Mouse (Mus musculus) G1E (cell line): ENCODE results near the gene Pde8b. TPM values are rescaled to one million over a fixed set of nuclear protein-coding genes. Genes with fewer than 3 reads are reported as not detected.

Experiments
- ATAC-seq: 2 replicates; pipeline ENCODE4 v1.8.0; 2016; ENCODE audit warnings: mild to moderate bottlenecking; ENCODE audit not compliant: insufficient number of reproducible peaks, poor library complexity, low FRiP score, severe bottlenecking; ENCODE audit errors: extremely low read depth
- DNase-seq: peaks from one replicate; pipeline ENCODE4 v3.0.0; 2012; ENCODE audit warnings: low spot score
- H3K27me3 ChIP-seq: 2 replicates; pipeline ENCODE4 v1.6.1; 2012; ENCODE audit warnings: mild to moderate bottlenecking, low read length, inconsistent platforms; ENCODE audit not compliant: insufficient read depth
- H3K36me3 ChIP-seq: replicated peaks from 2 replicates; pipeline ENCODE3; 2012; ENCODE audit warnings: mild to moderate bottlenecking, inconsistent platforms
- H3K4me1 ChIP-seq: 2 replicates; pipeline ENCODE4 v1.6.1; 2012; ENCODE audit warnings: low read depth, low read length, inconsistent platforms, mixed read lengths; ENCODE audit not compliant: insufficient read depth
- H3K4me3 ChIP-seq: 2 replicates; pipeline ENCODE4 v1.5.1; 2012; ENCODE audit warnings: low read depth, mild to moderate bottlenecking, inconsistent platforms, low read length, moderate library complexity, mixed read lengths
- H3K9me3 ChIP-seq: replicated peaks from 2 replicates; pipeline ENCODE4 v1.6.1; 2012; ENCODE audit warnings: inconsistent platforms
- CTCF ChIP-seq: IDR thresholded peaks from 2 replicates; pipeline ENCODE4 v1.5.1; 2012; ENCODE audit warnings: low read depth, low read length, inconsistent platforms, mixed read lengths
- GATA1 ChIP-seq: IDR thresholded peaks from 2 replicates; pipeline ENCODE4 v1.6.1; 2012; ENCODE audit warnings: borderline replicate concordance, low read length, inconsistent platforms, mixed read lengths
- GATA2 ChIP-seq: IDR thresholded peaks from 2 replicates; pipeline ENCODE4 v1.6.1; 2012; ENCODE audit warnings: low read depth, low read length, inconsistent platforms, borderline replicate concordance
- POLR2AphosphoS5 ChIP-seq: IDR thresholded peaks from 2 replicates; pipeline ENCODE4 v1.6.1; 2012; ENCODE audit warnings: low read depth, low read length, inconsistent platforms; ENCODE audit not compliant: insufficient replicate concordance
- TAL1 ChIP-seq: conservative IDR thresholded peaks from 2 replicates; pipeline ENCODE4 v1.6.1; 2012; ENCODE audit warnings: low read depth, low read length, inconsistent platforms, mixed read lengths
- polyA plus RNA-seq: library from polyadenylated mRNA; stranded (reverse); fragments of >175 nt; gene quantifications from 2 replicates; pipeline ENCODE4 v1.2.3, GENCODE M21; 2012
- total RNA-seq, 2 experiments: library from RNA; stranded (forward) in 1 of 2; stranded (reverse) in 1 of 2; fragments of 200-1000 nt in 1 of 2; fragments of >200 nt in 1 of 2; fragmentation: Nextera tagmentation in 1 of 2; gene quantifications; 2 replicates each; pipeline ENCODE4 v1.2.3; 2014 to 2017

Gene Pde8b
- total and polyA plus RNA-seq, 3 experiments: 0.22 TPM; not detected in 2

DNA sequence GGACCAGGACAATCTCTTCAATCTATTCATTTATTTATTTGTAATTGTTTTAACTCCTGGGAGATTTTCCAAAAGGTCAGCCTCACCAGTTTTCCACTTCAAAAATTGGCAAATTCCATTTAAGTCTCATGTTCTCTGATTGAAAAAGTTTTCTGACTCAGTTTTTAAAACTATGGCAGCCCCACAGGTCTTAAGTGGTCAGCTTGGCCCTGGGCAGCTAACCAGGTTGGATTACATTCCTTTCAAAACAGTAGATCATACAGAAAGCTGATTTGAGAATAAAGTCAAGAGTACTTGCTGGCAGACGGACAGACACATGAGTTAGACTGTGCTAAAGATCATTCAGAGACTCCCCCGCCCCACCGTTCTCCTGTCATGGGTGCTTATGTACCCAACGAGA is 145.3 kb downstream of the Pde8b start:
- TF ChIP-seq CTCF (no peak), TAL1 (no peak), POLR2AphosphoS5 (no peak), GATA1 (no peak), GATA2 (no peak)
- Histone ChIP-seq H3K36me3 (no peaks in the 10 kb centered on the region), H3K4me1 (no peaks in the 10 kb centered on the region), H3K9me3 (no peaks in the 10 kb centered on the region), H3K27me3 (peaks cover 13% of the 10 kb centered on the region), H3K4me3 (no peak overlapping the region)
- DNase-seq: no peak
- ATAC-seq: no peak

DNA sequence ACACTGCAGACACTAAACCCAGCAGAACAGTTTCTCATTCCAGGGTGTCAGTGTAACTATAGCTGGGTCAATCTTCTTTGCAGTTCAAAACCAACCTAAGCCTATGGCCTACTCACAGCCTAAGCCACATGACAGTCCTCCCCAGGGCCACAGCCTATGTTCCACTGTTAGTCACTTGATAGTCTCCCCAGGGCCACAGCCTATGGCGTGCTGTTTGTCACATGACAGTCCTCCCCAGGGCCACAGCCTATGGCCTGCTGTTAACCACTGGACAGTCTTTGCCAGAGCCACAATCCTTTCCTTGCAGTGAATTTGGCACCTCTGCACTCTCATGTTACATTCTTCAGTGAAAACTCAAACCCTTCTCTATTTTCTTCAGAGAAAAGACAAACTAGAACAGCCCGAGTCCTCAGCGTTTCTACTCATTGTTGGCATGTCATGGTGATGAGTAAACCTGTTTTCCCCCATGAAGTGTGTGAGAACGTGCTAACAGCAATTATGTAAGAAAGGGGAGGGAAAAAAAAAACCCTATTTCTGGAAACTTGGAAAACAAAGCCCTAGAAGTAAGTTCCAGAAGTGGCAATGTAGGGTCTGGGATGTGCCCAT is 147.0 kb downstream of the Pde8b start:
- Histone ChIP-seq H3K4me3 (no peak overlapping the region), H3K36me3 (no peaks in the 10 kb centered on the region), H3K27me3 (peaks cover 15% of the 10 kb centered on the region), H3K9me3 (no peaks in the 10 kb centered on the region), H3K4me1 (no peaks in the 10 kb centered on the region)
- TF ChIP-seq GATA2 (no peak), TAL1 (no peak), POLR2AphosphoS5 (no peak), GATA1 (no peak), CTCF (no peak)
- DNase-seq (no peak), ATAC-seq (no peak)

DNA sequence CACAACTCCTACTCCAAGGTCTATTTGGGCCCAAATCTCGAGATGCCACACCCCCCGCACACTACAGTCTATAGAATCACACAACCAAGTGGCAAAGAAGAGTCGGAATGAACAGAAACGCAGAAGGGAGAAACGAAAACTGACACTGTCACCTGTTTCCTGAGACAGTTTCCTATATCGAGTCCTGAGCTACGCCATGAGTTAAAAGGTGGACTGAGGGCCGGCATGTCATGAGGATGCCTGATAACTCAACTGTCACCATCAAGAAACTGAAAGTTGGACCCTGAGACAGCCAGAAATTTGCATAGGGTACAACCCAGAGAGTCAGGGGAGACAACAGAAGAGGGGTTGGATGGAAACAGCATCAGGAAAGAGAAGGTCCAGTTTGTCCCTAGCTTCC is 148.8 kb downstream of the Pde8b start:
- Histone ChIP-seq H3K4me1 (no peaks in the 10 kb centered on the region), H3K36me3 (no peaks in the 10 kb centered on the region), H3K4me3 (no peak overlapping the region), H3K9me3 (no peaks in the 10 kb centered on the region), H3K27me3 (peaks cover 14% of the 10 kb centered on the region; the same call in 1 of the 2 replicates)
- DNase-seq: no peak
- ATAC-seq: no peak
- TF ChIP-seq GATA1 (no peak), CTCF (no peak), TAL1 (no peak), GATA2 (no peak), POLR2AphosphoS5 (no peak)

DNA sequence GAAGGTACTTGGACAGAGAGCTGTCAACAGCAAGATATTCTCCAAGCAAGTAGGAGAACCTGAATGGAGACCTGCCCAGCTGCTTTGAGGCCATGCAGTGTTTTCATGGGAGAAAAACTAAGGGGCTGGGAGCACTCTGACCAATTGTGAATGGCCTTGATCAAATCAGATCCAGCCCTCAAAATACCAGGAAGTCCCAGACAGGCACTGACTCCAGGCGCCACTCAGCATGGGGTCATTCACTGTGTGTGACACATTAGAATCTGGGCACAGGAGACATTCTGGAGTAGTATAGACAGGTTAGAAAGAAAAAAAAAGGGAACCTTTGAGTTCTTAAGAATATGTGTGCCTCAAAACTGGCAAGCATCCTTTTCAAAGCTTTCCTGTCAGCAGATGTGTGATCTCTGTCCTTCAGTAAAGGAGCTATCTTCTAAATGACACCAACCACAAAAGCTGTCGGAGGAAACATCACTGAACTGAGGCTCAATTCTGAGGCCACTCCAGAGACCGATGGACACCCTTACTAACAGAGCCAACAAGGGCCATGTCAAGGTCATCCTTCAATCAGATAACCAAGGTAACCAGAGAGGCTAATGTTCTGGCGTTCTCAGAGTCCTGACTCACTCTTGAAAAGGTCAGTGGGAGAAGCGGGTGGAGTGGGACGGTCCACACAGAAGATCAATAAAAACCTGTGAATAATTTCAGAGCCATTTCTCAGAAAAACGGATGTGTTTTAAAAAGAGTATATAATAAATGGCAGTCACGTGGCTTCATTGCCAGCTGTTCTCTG is 151.0 kb downstream of the Pde8b start:
- TF ChIP-seq CTCF: no peak
- TF ChIP-seq GATA1: no peak
- TF ChIP-seq TAL1: no peak
- TF ChIP-seq POLR2AphosphoS5: no peak
- no peak for TF ChIP-seq GATA2
- Histone ChIP-seq H3K4me3 (no peak overlapping the region), H3K36me3 (no peaks in the 10 kb centered on the region), H3K4me1 (no peaks in the 10 kb centered on the region), H3K9me3 (no peaks in the 10 kb centered on the region), H3K27me3 (peaks cover 18% of the 10 kb centered on the region; the same call in 1 of the 2 replicates)
- ATAC-seq: no peak
- no peak for DNase-seq

DNA sequence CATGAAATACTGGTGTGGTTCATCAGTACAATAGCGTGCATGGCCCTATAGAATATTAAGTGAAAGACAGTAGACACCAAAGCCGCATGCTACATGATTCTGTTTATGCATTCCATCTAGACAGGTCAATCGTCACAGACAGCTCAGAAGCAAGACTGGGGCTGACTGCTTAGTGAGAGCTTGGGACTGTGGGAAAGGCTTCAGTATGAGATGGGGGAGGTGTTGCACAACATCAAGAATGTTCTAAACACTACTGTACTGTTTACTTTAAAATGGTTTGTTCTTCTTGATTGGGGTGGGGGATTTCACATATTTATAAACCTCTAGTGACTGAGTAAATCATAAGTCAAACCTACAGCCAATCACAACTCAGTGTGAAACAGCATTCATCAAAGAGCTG is 153.5 kb downstream of the Pde8b start:
- Histone ChIP-seq H3K27me3 (peaks cover 27% of the 10 kb centered on the region; the same call in 1 of the 2 replicates), H3K4me1 (no peaks in the 10 kb centered on the region), H3K9me3 (no peaks in the 10 kb centered on the region), H3K36me3 (no peaks in the 10 kb centered on the region), H3K4me3 (no peak overlapping the region)
- ATAC-seq (no peak), DNase-seq (no peak)
- TF ChIP-seq CTCF: no peak
- no peak for TF ChIP-seq GATA1
- no peak for TF ChIP-seq POLR2AphosphoS5

DNA sequence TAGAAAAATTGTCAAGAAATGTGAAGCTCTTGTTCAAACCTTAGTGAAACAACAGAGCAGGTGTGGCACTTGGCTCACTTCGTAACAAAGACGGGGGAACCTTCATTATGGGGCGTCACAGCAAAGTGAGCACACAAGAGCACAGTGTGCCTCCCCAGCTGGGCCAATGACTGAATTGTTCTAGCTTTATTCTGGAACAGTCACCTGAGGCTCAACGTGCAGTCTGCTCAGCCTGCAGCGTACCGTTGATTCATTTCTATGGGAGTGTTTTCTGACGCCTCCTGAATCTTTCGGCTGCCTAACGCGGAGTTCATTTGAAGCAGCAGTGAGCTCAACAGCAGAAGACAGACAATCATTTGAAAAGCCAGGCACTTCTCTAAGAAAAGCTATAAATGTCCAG is 154.3 kb downstream of the Pde8b start:
- Histone ChIP-seq H3K36me3 (no peaks in the 10 kb centered on the region), H3K4me3 (no peak overlapping the region), H3K4me1 (no peaks in the 10 kb centered on the region), H3K9me3 (no peaks in the 10 kb centered on the region), H3K27me3 (peaks cover 30% of the 10 kb centered on the region)
- DNase-seq (no peak), ATAC-seq (no peak)
- TF ChIP-seq CTCF (no peak), GATA2 (no peak), GATA1 (no peak), TAL1 (no peak), POLR2AphosphoS5 (no peak)
